Mouse (Mus musculus): ENCODE measurements around the gene Olah.

DNA sequence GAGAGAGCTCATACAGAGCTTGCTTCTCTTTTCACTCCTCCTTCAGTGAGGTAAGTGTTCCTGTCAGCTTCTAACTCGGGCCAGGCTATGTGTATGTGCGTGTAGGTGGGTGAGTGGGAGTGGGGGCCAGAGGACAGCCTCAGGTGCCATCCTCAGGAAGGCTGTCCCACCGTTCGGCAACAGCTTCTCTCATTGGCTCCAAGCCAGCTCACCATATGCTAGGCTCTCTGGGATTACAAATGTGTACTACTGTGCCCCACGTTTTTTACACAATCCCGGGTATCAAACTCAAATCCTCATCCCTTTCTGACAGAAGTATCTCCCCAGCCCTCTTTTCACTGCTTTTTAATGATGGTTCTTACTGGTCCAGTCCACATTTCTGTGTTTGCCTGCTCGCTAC, 47.2 kb upstream of the Olah start:
- no peak for TF ChIP-seq BHLHE40 (IDR thresholded peaks at IDR 0.05; ENCODE audit: borderline replicate concordance, low read depth, low read length)
- no peak for TF ChIP-seq USF2 (IDR thresholded peaks at IDR 0.05; ENCODE audit: borderline replicate concordance in 1 of 2, insufficient read depth in 1 of 2, low read depth in 1 of 2, low read length in 2 of 2)
- no peak for TF ChIP-seq CTCF (IDR thresholded peaks at IDR 0.05 in 2 of 3, conservative IDR thresholded peaks at IDR 0.05 in 1 of 3; ENCODE audit: control insufficient read depth in 1 of 3, insufficient read depth in 1 of 3, low read depth in 2 of 3, low read length in 3 of 3, poor library complexity in 1 of 3, severe bottlenecking in 1 of 3)
- TF ChIP-seq RAD21 (IDR thresholded peaks at IDR 0.05; ENCODE audit: low read depth, low read length): no peak
- no peak for TF ChIP-seq E2F4 (IDR thresholded peaks at IDR 0.05; ENCODE audit: borderline replicate concordance, low read depth, low read length)
- TF ChIP-seq POLR2A (IDR thresholded peaks at IDR 0.05; ENCODE audit: control insufficient read depth in 1 of 2, insufficient read depth in 1 of 2, low read depth in 1 of 2, low read length in 2 of 2, poor library complexity in 1 of 2): no peak
- TF ChIP-seq EP300 (IDR thresholded peaks at IDR 0.05; ENCODE audit: low read depth in 1 of 2, low read length in 2 of 2): no peak
- no peak for TF ChIP-seq ZMIZ1 (IDR thresholded peaks at IDR 0.05; ENCODE audit: low read depth, low read length)
- TF ChIP-seq GABPA (IDR thresholded peaks at IDR 0.05; ENCODE audit: low read depth, low read length): no peak
